Mouse (Mus musculus) T-helper 17 cell (primary cell): ENCODE measurements at regions not wholly inside any gene's neighbourhood (a gene's known extent, or its start where the extent isn't known, plus 50 kb on each side); places are given as distances from the start of the nearest gene placed in this dataset.

Experiments used
- in situ Hi-C, 2 experiments: fragments of 300-600 bp; cut with MboI, MseI; formaldehyde crosslinking; loops; 1 replicate in 1 of 2; 2 replicates in 1 of 2; pipeline ENCODE4 v1.15.1; 2025; ENCODE audit warnings: high pct_unique_total_duplicates in 2 of 2

- in situ Hi-C loops, result no loop called here
These were observed 95.9 kb downstream of the Snx19 start for GRCm38 (mm10) chr9:30522595-30523350.

DNA sequence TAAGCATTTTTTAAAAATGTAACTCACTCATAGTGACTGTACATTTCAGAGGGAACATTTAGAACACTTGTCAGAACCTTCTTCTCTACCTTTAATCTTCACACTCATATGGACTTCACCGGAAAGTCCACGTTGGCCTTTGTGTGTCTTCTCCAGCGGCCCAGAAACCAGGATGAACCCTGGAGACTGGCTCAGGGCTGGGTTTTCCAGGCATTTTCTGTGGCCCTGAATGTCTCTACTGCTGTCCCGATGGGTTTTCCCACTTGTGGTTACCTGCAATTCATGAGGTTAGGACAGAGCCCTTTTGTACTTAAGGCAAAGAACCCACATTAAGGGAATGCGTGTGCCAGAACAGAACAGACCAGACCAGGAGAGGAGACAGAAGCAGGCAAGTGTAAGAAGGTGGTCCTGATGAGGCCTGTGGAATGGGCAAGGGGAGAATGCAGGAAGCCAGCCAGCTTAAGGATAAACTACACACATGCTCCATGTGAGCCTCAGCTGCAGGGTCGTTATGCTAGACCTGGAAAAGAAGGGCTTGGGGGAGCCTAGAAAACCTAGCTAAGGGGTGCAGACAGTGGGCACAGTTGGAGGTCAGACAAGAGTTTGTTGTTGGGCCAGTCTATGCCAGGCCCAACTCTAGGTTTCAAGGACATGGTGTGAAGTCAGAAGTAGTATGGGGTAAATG is 94.8 kb downstream of the Snx19 start:
- in situ Hi-C loops, result no loop called here

DNA sequence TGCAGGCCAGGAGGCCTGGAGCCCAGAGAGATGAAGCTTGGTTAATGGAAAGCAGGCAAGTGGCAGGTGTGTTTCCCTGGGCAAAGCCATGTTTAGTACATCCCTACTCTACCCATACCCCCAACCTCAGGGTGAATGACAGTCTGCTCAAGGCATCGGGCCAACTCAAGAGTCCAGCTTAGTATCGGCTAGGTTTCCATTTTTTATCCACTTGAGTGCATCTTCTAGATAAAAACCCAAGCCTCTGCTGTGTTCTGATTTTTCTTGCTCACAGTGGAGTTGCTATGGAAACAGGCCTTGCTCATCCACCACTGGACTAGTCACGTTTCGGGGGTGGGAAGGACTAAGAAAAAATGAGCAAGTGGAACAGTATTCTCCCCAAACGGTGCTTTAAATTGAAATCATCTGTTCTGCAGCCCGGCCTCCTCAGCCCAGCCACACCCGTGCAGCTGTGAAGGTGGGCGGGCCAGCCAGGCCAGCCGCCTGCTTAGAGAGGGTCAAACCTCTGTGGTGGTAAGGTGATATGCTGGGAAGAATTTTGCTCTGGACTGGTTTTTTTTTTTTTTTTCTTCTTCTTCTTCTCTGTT is 94.0 kb downstream of the Snx19 start:
- in situ Hi-C loops, result no loop called here

DNA sequence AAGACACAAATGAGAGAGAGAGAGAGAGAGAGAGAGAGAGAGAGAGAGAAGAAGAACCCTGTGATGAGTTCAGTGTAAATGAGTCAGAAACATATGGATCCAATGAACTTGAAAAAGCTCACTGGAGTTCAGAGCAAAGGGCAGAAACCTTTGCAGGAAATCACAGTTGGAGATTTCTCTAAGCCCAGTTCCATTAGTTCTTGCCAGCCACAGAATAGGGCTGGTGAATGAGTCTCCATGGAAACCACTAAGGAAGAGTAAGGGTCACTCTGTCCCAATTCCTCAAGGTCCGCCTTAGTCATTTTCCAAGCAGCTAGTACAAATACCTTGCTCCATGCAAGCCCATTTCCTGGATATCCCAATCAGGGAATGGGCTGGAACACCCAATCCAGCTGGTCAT is 93.2 kb downstream of the Snx19 start:
- in situ Hi-C loops, result no loop called here

DNA sequence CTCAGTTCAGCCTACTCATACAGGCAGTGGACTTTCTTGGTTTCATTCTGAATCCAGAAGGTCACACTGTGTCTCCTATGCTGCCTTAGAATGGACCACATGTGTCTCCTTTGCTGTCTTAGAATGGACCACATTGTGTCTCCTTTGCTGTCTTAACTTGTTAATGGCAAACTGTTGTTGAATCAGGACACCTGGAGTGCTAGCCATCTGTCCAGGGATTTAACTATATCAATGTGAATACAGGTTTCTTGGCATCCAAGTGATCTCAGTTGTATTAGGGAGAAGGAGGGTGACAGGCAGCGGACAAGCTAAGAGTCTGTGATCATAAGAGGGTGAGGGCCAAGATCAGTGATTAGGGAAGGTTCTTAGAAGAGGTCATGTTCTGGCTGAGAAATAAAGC is 92.3 kb downstream of the Snx19 start:
- in situ Hi-C loops, result no loop called here
